Mouse (Mus musculus): Measurements from ENCODE around the gene B3galnt2.

DNA sequence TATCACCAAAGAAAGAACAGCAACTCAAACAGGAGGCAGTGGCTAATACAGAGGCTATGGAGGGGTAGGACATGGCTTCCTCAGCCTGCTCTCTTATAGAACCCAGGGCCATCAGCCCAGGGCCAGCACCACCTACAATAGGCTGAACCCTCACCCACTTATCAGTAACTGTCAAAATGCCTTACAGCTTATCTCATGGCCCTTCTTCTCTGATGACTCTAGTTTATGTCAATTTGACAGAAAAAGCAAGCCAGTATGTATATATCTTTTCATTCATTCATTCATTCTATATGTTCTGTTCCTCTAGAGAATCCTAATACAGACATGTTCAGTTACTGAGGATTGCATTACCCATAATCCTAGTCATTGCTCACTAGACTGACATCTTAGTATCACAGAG, 64.0 kb downstream of the B3galnt2 start:
- no peak for TF ChIP-seq POLR2A (IDR thresholded peaks at IDR 0.05; ENCODE audit: insufficient read depth, low read depth, low read length)
- TF ChIP-seq EP300 (IDR thresholded peaks at IDR 0.05; ENCODE audit: insufficient read depth, low read depth, low read length) = no peak
- no peak for TF ChIP-seq CTCF (IDR thresholded peaks at IDR 0.05)
